Mouse (Mus musculus) forelimb bud, embryonic 11.5 days (tissue): Measurements from ENCODE around the gene Sept1.
A peak's percentile ranks its signal among the peaks of the same experiment; 100 is the strongest.

ENCODE experiments used
- DNase-seq: peaks from one replicate; pipeline ENCODE4 v3.0.0-alpha.2; 2012; ENCODE audit warnings: low read depth, low spot score

Gene Sept1

GRCm38 (mm10) chr7:127218670-127219069 lies 14.3 kb downstream of the Sept1 start:
- no peak for DNase-seq

GRCm38 (mm10) chr7:127217901-127218642 lies 14.9 kb downstream of the Sept1 start:
- no peak for DNase-seq

- DNase-seq = no peak
Measured at GRCm38 (mm10) chr7:127217475-127217874, 15.5 kb downstream of the Sept1 start.

- no peak for DNase-seq
Measured at GRCm38 (mm10) chr7:127216307-127216706, 16.6 kb downstream of the Sept1 start.

- DNase-seq = peak; percentile 73
Measured at GRCm38 (mm10) chr7:127214981-127215871, 17.7 kb downstream of the Sept1 start.

- no peak for DNase-seq
Measured at GRCm38 (mm10) chr7:127214521-127214920, 18.4 kb downstream of the Sept1 start.

GRCm38 (mm10) chr7:127213930-127214329 lies 19.0 kb downstream of the Sept1 start:
- DNase-seq = no peak

GRCm38 (mm10) chr7:127213485-127213884 lies 19.4 kb downstream of the Sept1 start:
- no peak for DNase-seq

- no peak for DNase-seq
Measured at GRCm38 (mm10) chr7:127212432-127213250, 20.3 kb downstream of the Sept1 start.

- no peak for DNase-seq
Measured at GRCm38 (mm10) chr7:127211014-127211745, 21.8 kb downstream of the Sept1 start.

- no peak for DNase-seq
Measured at GRCm38 (mm10) chr7:127210266-127210665, 22.7 kb downstream of the Sept1 start.

- no peak for DNase-seq
Measured at GRCm38 (mm10) chr7:127209851-127210250, 23.1 kb downstream of the Sept1 start.

- peak; percentile 96 for DNase-seq
Measured at GRCm38 (mm10) chr7:127208553-127209438, 24.1 kb downstream of the Sept1 start, which contains the start of gene Mylpf. TSS of gene Mylpf (plus strand) at chr7:127208890.

- DNase-seq = no peak
Measured at GRCm38 (mm10) chr7:127208295-127208552, 24.7 kb downstream of the Sept1 start, which contains the start of gene Tbc1d10b. TSS of gene Tbc1d10b (minus strand) at chr7:127208468.

GRCm38 (mm10) chr7:127207374-127208294 lies 25.3 kb downstream of the Sept1 start:
- DNase-seq = no peak

- DNase-seq = no peak
Measured at GRCm38 (mm10) chr7:127206606-127207005, 26.3 kb downstream of the Sept1 start.

GRCm38 (mm10) chr7:127196484-127196883 lies 36.4 kb downstream of the Sept1 start:
- DNase-seq = no peak

GRCm38 (mm10) chr7:127195544-127196295 lies 37.2 kb downstream of the Sept1 start, which contains the start of gene Cd2bp2:
TSS of gene Cd2bp2 (minus strand) at chr7:127196050.
- DNase-seq = peak; percentile 97
